Mouse (Mus musculus) hindbrain, embryonic 13.5 days (tissue): ENCODE measurements around the gene Rab6a. TPM values are rescaled to one million over a fixed set of nuclear protein-coding genes. Genes with fewer than 3 reads are reported as not detected.

Experiments
- ATAC-seq: fragments of 200-750 bp; cut with Nextera tagmentation; 2 replicates; pipeline ENCODE4 v1.8.0; 2017; ENCODE audit warnings: moderate TSS enrichment; ENCODE audit not compliant: low FRiP score
- H3K27ac ChIP-seq: fragments of 300-500 bp; sonication (generic); 2 replicates; pipeline ENCODE4 v1.5.1; 2015; ENCODE audit warnings: inconsistent platforms, mild to moderate bottlenecking, moderate library complexity
- H3K27me3 ChIP-seq: fragments of 300-500 bp; sonication (generic); 2 replicates; pipeline ENCODE4 v1.6.1; 2015; ENCODE audit warnings: mild to moderate bottlenecking, inconsistent platforms
- H3K36me3 ChIP-seq: fragments of 300-500 bp; sonication (generic); 2 replicates; pipeline ENCODE4 v1.6.1; 2015; ENCODE audit warnings: mild to moderate bottlenecking, inconsistent platforms
- H3K4me1 ChIP-seq: fragments of 300-500 bp; sonication (generic); replicated peaks from 2 replicates; pipeline ENCODE4 v1.6.1; 2015; ENCODE audit warnings: inconsistent platforms
- H3K4me2 ChIP-seq: fragments of 300-500 bp; sonication (generic); 2 replicates; pipeline ENCODE4 v1.6.1; 2015; ENCODE audit warnings: inconsistent platforms, mild to moderate bottlenecking, moderate library complexity
- H3K4me3 ChIP-seq: fragments of 300-500 bp; sonication (generic); 2 replicates; pipeline ENCODE4 v1.5.1; 2015; ENCODE audit warnings: mild to moderate bottlenecking, inconsistent platforms
- H3K9ac ChIP-seq: fragments of 300-500 bp; sonication (generic); 2 replicates; pipeline ENCODE4 v1.6.1; 2015; ENCODE audit warnings: mild to moderate bottlenecking, inconsistent platforms
- H3K9me3 ChIP-seq: fragments of 300-500 bp; sonication (generic); 2 replicates; pipeline ENCODE4 v1.6.1; 2016; ENCODE audit warnings: inconsistent platforms
- WGBS: fragments of 180-500 bp; shearing (Covaris S2); methylation state at CpG from one replicate; pipeline ENCODE4 v1.1.7; 2015; 5-methylcytosine and 5-hydroxymethylcytosine counted together
- polyA plus RNA-seq: library from polyadenylated mRNA; unstranded; fragments of >200 nt; fragmentation: Nextera tagmentation; extraction: Ambion mirVana; gene quantifications from 2 replicates; pipeline ENCODE4 v1.2.1, GENCODE M21; 2015

Gene Rab6a
- polyA plus RNA-seq, 1 experiment from 2014 or later = 226 TPM

- Histone ChIP-seq H3K27ac (no peak overlapping the region), H3K4me1 (no peaks in the 10 kb centered on the region), H3K27me3 (0 out of 2 replicates have a peak, but pooled peaks cover 2% of the 10 kb centered on the region), H3K9ac (no peak overlapping the region), H3K4me3 (no peak overlapping the region), H3K36me3 (no peaks in the 10 kb centered on the region), H3K9me3 (no peaks in the 10 kb centered on the region), H3K4me2 (no peak overlapping the region)
- no peak for ATAC-seq
- 83% methylated on average over 1 of the region's 1 CpGs for WGBS
Measured at GRCm38 (mm10) chr7:100589816-100590215, 17.4 kb upstream of the Rab6a start.

GRCm38 (mm10) chr7:100590504-100590844, 16.7 kb upstream of the Rab6a start:
- H3K4me2 ChIP-seq = peak overlapping the region; percentile 60
- H3K9me3 ChIP-seq = no peaks in the 10 kb centered on the region
- peak overlapping the region; percentile 51 for H3K4me3 ChIP-seq
- peak overlapping the region; percentile 76 for H3K9ac ChIP-seq
- WGBS = 40% methylated on average over 7 of the region's 7 CpGs
- 0 out of 2 replicates have a peak, but pooled peaks cover 2% of the 10 kb centered on the region for H3K27me3 ChIP-seq
- H3K4me1 ChIP-seq = no peaks in the 10 kb centered on the region
- no peaks in the 10 kb centered on the region for H3K36me3 ChIP-seq
- peak overlapping the region; percentile 91 for H3K27ac ChIP-seq
- ATAC-seq = peak; percentile 50; the same call in 1 of the 2 replicates

DNA sequence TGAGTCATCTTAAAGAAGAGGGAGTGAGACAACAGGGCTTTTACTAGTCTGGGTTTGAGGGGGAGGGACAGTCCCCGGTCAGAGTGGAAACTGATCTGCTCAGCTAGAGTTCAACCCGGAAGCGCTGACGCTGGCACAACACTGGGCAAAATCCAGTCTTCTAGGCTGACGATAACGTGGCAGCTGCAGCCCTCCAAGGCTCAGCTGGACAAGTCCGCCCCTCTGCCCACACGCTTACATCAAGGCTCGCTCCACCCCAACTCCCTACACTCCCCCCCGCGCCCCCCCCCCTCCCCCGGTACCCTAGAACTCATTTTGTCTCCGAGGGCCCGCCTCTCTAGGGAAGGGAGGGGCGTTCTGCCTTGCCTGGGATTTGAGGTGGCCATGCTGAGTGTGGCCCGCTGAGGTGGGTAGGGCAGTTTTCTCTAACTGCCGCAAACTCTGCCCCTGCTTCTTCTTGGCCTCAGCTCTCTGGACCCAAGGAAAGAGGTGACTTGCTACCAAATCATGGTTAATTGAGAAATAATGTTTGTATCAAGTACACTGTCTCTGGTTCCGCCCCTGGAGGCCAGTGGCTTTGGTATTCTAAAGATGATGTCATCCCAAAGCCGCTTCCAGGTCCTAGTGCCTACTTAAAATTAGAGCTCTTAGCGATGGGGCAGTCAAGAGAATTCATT, 16.2 kb upstream of the Rab6a start:
- Histone ChIP-seq H3K9me3 (no peaks in the 10 kb centered on the region), H3K4me1 (no peaks in the 10 kb centered on the region), H3K27me3 (0 out of 2 replicates have a peak, but pooled peaks cover 2% of the 10 kb centered on the region), H3K4me2 (peak overlapping the region; percentile 60), H3K27ac (peak overlapping the region; percentile 91), H3K4me3 (peak overlapping the region; percentile 51), H3K9ac (peak overlapping the region; percentile 76), H3K36me3 (no peaks in the 10 kb centered on the region)
- ATAC-seq = peak; percentile 97
- WGBS = under 1% methylated on average over 18 of the region's 20 CpGs

GRCm38 (mm10) chr7:100591522-100591852, 15.7 kb upstream of the Rab6a start:
- no peaks in the 10 kb centered on the region for H3K9me3 ChIP-seq
- peak overlapping the region; percentile 60 for H3K4me2 ChIP-seq
- H3K36me3 ChIP-seq = no peaks in the 10 kb centered on the region
- H3K9ac ChIP-seq = peak overlapping the region; percentile 76; the same call in 1 of the 2 replicates
- ATAC-seq = peak; percentile 30; the same call in 1 of the 2 replicates
- peak overlapping the region; percentile 51 for H3K4me3 ChIP-seq
- H3K4me1 ChIP-seq = no peaks in the 10 kb centered on the region
- 0 out of 2 replicates have a peak, but pooled peaks cover 2% of the 10 kb centered on the region for H3K27me3 ChIP-seq
- peak overlapping the region; percentile 91 for H3K27ac ChIP-seq
- WGBS = 9% methylated on average over 2 of the region's 2 CpGs

DNA sequence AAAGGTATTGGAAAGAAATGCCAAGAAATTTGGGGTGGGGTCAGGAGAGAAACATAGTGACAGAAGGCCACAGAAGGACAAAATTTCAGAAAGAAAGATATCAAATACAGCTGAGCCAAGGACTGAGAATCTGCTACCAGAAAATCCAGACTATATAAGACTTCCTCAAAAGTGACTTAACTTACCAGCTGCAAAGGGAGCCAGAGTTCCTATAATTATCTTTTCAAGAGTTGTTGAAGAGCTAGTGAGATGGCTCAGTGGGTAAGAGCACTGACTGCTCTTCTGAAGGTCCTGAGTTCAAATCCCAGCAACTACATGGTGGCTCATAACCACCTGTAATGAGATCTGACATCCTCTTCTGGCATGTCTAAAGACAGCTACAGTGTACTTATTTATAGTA, 13.9 kb upstream of the Rab6a start:
- 0 out of 2 replicates have a peak, but pooled peaks cover 2% of the 10 kb centered on the region for H3K27me3 ChIP-seq
- H3K4me3 ChIP-seq = no peak overlapping the region
- H3K9ac ChIP-seq = no peak overlapping the region
- H3K36me3 ChIP-seq = no peaks in the 10 kb centered on the region
- no peak overlapping the region for H3K27ac ChIP-seq
- H3K4me1 ChIP-seq = no peaks in the 10 kb centered on the region
- no peaks in the 10 kb centered on the region for H3K9me3 ChIP-seq
- H3K4me2 ChIP-seq = no peak overlapping the region
- ATAC-seq = no peak

DNA sequence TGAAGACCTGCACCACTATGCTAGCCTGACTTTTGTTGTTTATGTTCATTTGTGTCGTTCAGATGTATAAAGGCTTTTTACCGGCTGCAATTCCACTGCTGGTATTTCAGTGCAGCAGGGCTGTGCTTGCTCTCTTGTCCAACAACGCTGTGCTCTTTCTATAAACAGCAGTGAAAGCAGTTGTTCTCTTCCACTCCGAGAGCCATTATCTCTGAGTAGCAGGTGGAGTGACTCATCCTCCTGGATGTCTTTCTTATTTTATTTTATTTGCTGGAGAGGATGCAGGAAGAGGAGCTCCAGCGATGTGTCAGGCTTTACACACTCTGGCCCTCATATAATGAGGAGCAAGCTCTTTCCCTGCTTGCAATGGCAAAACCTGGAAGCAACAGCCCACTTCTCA, 7.0 kb upstream of the Rab6a start:
- no peak for ATAC-seq
- H3K27ac ChIP-seq = no peak overlapping the region
- H3K9ac ChIP-seq = no peak overlapping the region
- H3K36me3 ChIP-seq = no peaks in the 10 kb centered on the region
- no peaks in the 10 kb centered on the region for H3K4me1 ChIP-seq
- H3K9me3 ChIP-seq = peaks cover 4% of the 10 kb centered on the region; the same call in 1 of the 2 replicates
- H3K4me3 ChIP-seq = no peak overlapping the region
- no peak overlapping the region for H3K4me2 ChIP-seq
- H3K27me3 ChIP-seq = peaks cover 5% of the 10 kb centered on the region; the same call in 1 of the 2 replicates
- WGBS = 91% methylated on average over 5 of the region's 5 CpGs

DNA sequence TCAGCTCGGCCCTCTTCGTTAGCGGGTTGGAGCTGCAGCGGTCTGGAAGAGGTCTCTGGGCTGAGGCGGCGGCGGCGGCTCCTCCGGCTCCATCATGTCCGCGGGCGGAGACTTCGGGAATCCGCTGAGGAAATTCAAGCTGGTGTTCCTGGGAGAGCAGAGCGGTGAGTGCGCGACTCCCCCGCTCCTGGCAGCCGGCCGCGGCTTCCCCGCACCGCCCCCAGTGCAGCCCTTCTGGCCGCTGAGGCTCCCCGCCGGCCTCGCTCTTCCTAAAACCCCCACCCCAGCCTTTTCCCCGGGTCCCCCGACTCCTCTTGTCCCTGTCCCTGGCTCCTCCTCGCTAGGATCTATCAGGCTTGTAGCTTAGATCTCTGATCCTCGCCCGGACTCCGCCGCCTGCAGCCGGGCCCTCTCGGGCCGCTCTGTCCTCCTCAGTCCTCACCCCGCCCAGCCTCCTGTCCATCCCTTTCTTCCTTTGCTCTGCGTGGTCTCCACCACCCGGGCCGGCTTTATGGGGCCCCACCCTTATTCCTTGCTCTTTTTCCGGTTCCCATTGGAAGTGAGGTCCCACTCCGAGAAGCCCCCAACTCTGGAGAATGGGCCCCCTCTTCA, 1.0 kb downstream of the Rab6a start, which contains the start of gene Mrpl48:
Gene Mrpl48 (minus strand): TSS at position 172 of the 612 bp plus-strand sequence.
- under 1% methylated on average over 35 of the region's 43 CpGs for WGBS
- peaks cover 5% of the 10 kb centered on the region; the same call in 1 of the 2 replicates for H3K27me3 ChIP-seq
- ATAC-seq = peak; percentile 33
- H3K4me1 ChIP-seq = peaks cover 19% of the 10 kb centered on the region
- no peaks in the 10 kb centered on the region for H3K9me3 ChIP-seq
- H3K27ac ChIP-seq = peak within 1 kb of the TSS; percentile 100
- H3K4me3 ChIP-seq = peak within 1 kb of the TSS; percentile 97
- H3K4me2 ChIP-seq = peak within 1 kb of the TSS; percentile 67
- H3K36me3 ChIP-seq = no peaks in the 10 kb centered on the region
- H3K9ac ChIP-seq = peak within 1 kb of the TSS; percentile 100

DNA sequence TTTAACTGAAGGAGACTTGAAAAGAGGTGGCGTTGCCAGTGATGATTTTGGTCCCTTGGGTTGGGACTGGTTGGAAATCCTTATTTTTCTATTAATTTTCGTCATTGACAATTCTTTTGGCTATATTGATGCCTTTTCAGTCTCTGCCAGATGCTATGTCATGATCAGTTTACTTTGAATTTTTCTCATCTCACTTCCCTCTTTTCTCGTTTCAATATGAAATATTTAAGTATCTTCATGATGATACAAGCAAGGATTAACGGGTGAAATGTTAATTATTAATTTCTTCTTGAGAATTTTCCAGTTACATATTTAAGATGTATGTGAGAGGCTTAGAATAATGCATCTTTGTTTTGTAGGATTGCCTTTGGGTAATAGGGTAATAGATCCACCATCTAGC, 1.7 kb downstream of the Rab6a start:
- peak overlapping the region; percentile 100 for H3K27ac ChIP-seq
- ATAC-seq = no peak
- no peaks in the 10 kb centered on the region for H3K36me3 ChIP-seq
- no peaks in the 10 kb centered on the region for H3K9me3 ChIP-seq
- peak overlapping the region; percentile 100 for H3K9ac ChIP-seq
- peaks cover 5% of the 10 kb centered on the region; the same call in 1 of the 2 replicates for H3K27me3 ChIP-seq
- H3K4me2 ChIP-seq = peak overlapping the region; percentile 67
- WGBS = 21% methylated on average over 4 of the region's 4 CpGs
- H3K4me1 ChIP-seq = peaks cover 19% of the 10 kb centered on the region
- peak overlapping the region; percentile 97 for H3K4me3 ChIP-seq

DNA sequence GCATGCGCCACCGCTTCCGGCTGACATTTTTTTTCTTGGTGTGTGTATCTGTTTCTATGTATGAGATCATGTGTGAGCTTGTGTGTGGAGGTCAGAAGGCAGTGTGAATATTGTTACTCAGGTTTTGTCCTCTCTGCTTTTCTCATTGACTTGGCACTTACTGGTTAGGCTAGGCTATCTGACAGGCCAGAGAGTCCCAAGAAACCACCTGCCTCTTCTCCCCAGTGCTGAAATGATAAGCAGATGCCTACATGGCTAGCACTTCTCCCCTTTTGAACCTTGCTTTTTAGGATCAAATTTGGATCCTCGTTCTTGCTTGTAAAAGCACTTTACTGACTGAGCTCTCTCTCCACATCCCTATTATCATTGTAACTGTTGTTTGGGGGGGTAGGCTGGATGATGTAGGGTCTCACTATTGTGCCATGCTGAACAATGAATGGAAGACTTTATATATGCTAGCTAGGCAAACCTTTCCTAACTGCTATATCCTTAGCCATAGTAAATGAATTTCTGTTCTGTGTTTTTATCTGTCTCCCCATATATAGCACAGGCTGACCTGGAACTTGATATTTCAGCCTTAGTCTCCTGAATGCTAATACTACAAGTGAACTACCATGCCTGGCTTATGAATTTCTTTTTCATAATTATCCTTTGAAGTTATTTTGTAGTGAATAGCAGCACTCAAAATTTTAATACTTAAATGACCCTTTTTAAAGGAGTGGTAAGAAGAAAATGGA, 9.1 kb downstream of the Rab6a start:
- H3K9ac ChIP-seq = no peak overlapping the region
- peaks cover 5% of the 10 kb centered on the region; the same call in 1 of the 2 replicates for H3K4me1 ChIP-seq
- H3K36me3 ChIP-seq = no peaks in the 10 kb centered on the region
- no peaks in the 10 kb centered on the region for H3K27me3 ChIP-seq
- 92% methylated on average over 4 of the region's 4 CpGs for WGBS
- no peak for ATAC-seq
- H3K4me3 ChIP-seq = no peak overlapping the region
- no peak overlapping the region for H3K4me2 ChIP-seq
- H3K27ac ChIP-seq = no peak overlapping the region
- no peaks in the 10 kb centered on the region for H3K9me3 ChIP-seq

DNA sequence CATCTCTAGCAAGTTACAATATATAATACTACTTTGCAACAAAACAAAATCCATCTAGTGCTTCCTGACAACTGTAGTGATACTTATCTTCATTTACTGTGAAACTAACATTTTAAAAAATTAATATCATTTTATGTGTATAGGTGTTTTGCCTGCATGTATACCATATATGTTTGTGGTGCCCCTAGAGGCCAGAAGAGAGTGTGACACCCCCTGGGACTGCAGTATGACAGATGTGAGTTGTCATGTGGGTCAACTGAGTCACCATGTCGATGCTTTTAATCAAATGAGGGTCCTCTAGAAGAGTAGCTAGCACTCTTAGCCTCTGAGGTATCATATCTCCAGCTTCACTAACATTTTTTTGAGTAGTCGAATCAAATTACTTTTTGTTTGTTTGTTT, 15.1 kb downstream of the Rab6a start:
- H3K27ac ChIP-seq = no peak overlapping the region
- H3K4me2 ChIP-seq = no peak overlapping the region
- H3K27me3 ChIP-seq = no peaks in the 10 kb centered on the region
- no peaks in the 10 kb centered on the region for H3K36me3 ChIP-seq
- peaks cover 7% of the 10 kb centered on the region; the same call in 1 of the 2 replicates for H3K4me1 ChIP-seq
- ATAC-seq = no peak
- WGBS = 77% methylated on average over 2 of the region's 2 CpGs
- no peak overlapping the region for H3K4me3 ChIP-seq
- H3K9ac ChIP-seq = no peak overlapping the region
- H3K9me3 ChIP-seq = no peaks in the 10 kb centered on the region

GRCm38 (mm10) chr7:100624538-100624937, 17.3 kb downstream of the Rab6a start:
- Histone ChIP-seq H3K9ac (no peak overlapping the region), H3K4me2 (no peak overlapping the region), H3K36me3 (peaks cover 6% of the 10 kb centered on the region), H3K4me3 (no peak overlapping the region), H3K27me3 (no peaks in the 10 kb centered on the region), H3K27ac (no peak overlapping the region), H3K9me3 (no peaks in the 10 kb centered on the region), H3K4me1 (peaks cover 7% of the 10 kb centered on the region; the same call in 1 of the 2 replicates)
- 79% methylated on average over 3 of the region's 3 CpGs for WGBS
- ATAC-seq = no peak

DNA sequence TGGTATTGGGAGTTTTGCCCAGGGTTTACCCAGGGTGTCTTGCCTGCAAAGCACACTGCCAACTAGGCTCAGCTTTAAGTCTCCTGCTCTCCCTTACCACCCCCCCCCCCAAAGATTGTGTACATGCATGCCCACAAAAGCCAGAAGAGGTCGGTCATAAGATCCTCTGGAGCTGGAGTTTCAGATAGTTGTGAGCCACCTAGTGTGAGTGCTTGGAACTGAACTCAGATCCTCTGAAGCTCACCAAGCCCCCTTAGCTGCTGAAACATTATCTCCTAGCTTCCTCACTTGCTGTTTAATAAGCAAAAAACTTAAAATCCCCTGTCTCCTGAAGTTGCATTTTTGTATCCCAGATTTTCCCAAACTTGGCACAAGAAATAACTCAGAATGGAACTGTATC, 30.4 kb downstream of the Rab6a start:
- Histone ChIP-seq H3K4me1 (no peaks in the 10 kb centered on the region), H3K36me3 (peaks cover 28% of the 10 kb centered on the region), H3K4me2 (no peak overlapping the region), H3K9ac (no peak overlapping the region), H3K4me3 (no peak overlapping the region), H3K9me3 (no peaks in the 10 kb centered on the region), H3K27me3 (no peaks in the 10 kb centered on the region), H3K27ac (no peak overlapping the region)
- ATAC-seq = no peak
- 0% methylated on average over 1 of the region's 1 CpGs for WGBS
